Mouse (Mus musculus): ENCODE data around the gene Dennd4b. TPM values are rescaled to one million over a fixed set of nuclear protein-coding genes. Genes with fewer than 3 reads are reported as not detected.
A peak's percentile ranks its signal among the peaks of the same experiment; 100 is the strongest.

Gene Dennd4b
- polyA plus RNA-seq, 1 experiment = 6.6 TPM

- H3K4me2 ChIP-seq (ENCODE audit: low read depth) = no peak overlapping the region
- no peaks in the 10 kb centered on the region for H3K79me2 ChIP-seq (ENCODE audit: control insufficient read depth, insufficient read depth)
- H3ac ChIP-seq (ENCODE audit: control insufficient read depth, insufficient read length) = no peak overlapping the region
- no peak for TF ChIP-seq POLR2AphosphoS2 (IDR thresholded peaks at IDR 0.05; ENCODE audit: insufficient read length, low read depth)
- no peak for TF ChIP-seq USF1 (IDR thresholded peaks at IDR 0.05; ENCODE audit: low read depth)
- TF ChIP-seq CEBPB (IDR thresholded peaks at IDR 0.05; ENCODE audit: insufficient read depth, poor library complexity, severe bottlenecking) = no peak
- TF ChIP-seq MYOG (IDR thresholded peaks at IDR 0.05; ENCODE audit: control insufficient read depth in 1 of 3, insufficient read depth in 1 of 3, insufficient read length in 2 of 3, low read depth in 2 of 3) = no peak
- no peak for TF ChIP-seq E2F4 (IDR thresholded peaks at IDR 0.05; ENCODE audit: insufficient read depth)
- TF ChIP-seq MAX (IDR thresholded peaks at IDR 0.05; ENCODE audit: low read depth) = no peak
- no peak for TF ChIP-seq TCF12 (IDR thresholded peaks at IDR 0.05; ENCODE audit: insufficient read depth, poor library complexity, severe bottlenecking)
- H3K27me3 ChIP-seq (ENCODE audit: control insufficient read depth, insufficient read depth, insufficient read length) = no peaks in the 10 kb centered on the region
- no peak overlapping the region for H3K4me3 ChIP-seq
- H3K36me3 ChIP-seq (ENCODE audit: control insufficient read depth, insufficient read depth) = no peaks in the 10 kb centered on the region
Observed at GRCm38 (mm10) chr3:90222455-90222854, 42.5 kb upstream of the Dennd4b start.

GRCm38 (mm10) chr3:90222941-90223340, 42.0 kb upstream of the Dennd4b start:
- Histone ChIP-seq H3K36me3 (ENCODE audit: control insufficient read depth, insufficient read depth) (no peaks in the 10 kb centered on the region), H3K4me2 (ENCODE audit: low read depth) (no peak overlapping the region), H3ac (ENCODE audit: control insufficient read depth, insufficient read length) (no peak overlapping the region), H3K27me3 (ENCODE audit: control insufficient read depth, insufficient read depth, insufficient read length) (no peaks in the 10 kb centered on the region), H3K4me3 (no peak overlapping the region), H3K79me2 (ENCODE audit: control insufficient read depth, insufficient read depth) (no peaks in the 10 kb centered on the region)
- TF ChIP-seq POLR2AphosphoS2 (IDR thresholded peaks at IDR 0.05; ENCODE audit: insufficient read length, low read depth) (no peak), MYOD1 (IDR thresholded peaks at IDR 0.05; ENCODE audit: control insufficient read depth in 1 of 3, insufficient read length in 2 of 3, low read depth in 2 of 3) (no peak), CEBPB (IDR thresholded peaks at IDR 0.05; ENCODE audit: insufficient read depth, poor library complexity, severe bottlenecking) (no peak)

GRCm38 (mm10) chr3:90224331-90224730, 40.7 kb upstream of the Dennd4b start:
- Histone ChIP-seq H3K79me2 (ENCODE audit: control insufficient read depth, insufficient read depth) (no peaks in the 10 kb centered on the region), H3K36me3 (ENCODE audit: control insufficient read depth, insufficient read depth) (no peaks in the 10 kb centered on the region), H3K27me3 (ENCODE audit: control insufficient read depth, insufficient read depth, insufficient read length) (no peaks in the 10 kb centered on the region), H3K4me3 (no peak overlapping the region), H3K4me2 (ENCODE audit: low read depth) (no peak overlapping the region), H3ac (ENCODE audit: control insufficient read depth, insufficient read length) (no peak overlapping the region)
- TF ChIP-seq E2F4 (IDR thresholded peaks at IDR 0.05; ENCODE audit: insufficient read depth) (no peak), CEBPB (IDR thresholded peaks at IDR 0.05; ENCODE audit: insufficient read depth, poor library complexity, severe bottlenecking) (no peak), TCF3 (IDR thresholded peaks at IDR 0.05; ENCODE audit: insufficient read length, low read depth) (no peak), SRF (IDR thresholded peaks at IDR 0.05; ENCODE audit: control insufficient read depth, insufficient read length, low read depth) (no peak), USF1 (IDR thresholded peaks at IDR 0.05; ENCODE audit: low read depth) (no peak), TCF12 (IDR thresholded peaks at IDR 0.05; ENCODE audit: insufficient read depth, poor library complexity, severe bottlenecking) (no peak)

- Histone ChIP-seq H3K4me2 (ENCODE audit: low read depth) (peak overlapping the region; percentile 87), H3K79me2 (ENCODE audit: control insufficient read depth, insufficient read depth) (peaks cover 8% of the 10 kb centered on the region), H3K36me3 (ENCODE audit: control insufficient read depth, insufficient read depth) (peaks cover 15% of the 10 kb centered on the region), H3K4me3 (peak overlapping the region; percentile 92), H3ac (ENCODE audit: control insufficient read depth, insufficient read length) (peak overlapping the region; percentile 3), H3K27me3 (ENCODE audit: control insufficient read depth, insufficient read depth, insufficient read length) (no peaks in the 10 kb centered on the region)
- TF ChIP-seq SRF (IDR thresholded peaks at IDR 0.05; ENCODE audit: control insufficient read depth, insufficient read length, low read depth) = no peak
- TF ChIP-seq TCF12 (IDR thresholded peaks at IDR 0.05; ENCODE audit: insufficient read depth, poor library complexity, severe bottlenecking) = no peak
- TF ChIP-seq TCF3 (IDR thresholded peaks at IDR 0.05; ENCODE audit: insufficient read length, low read depth) = no peak
Observed at GRCm38 (mm10) chr3:90231075-90231474, 33.9 kb upstream of the Dennd4b start.

- Histone ChIP-seq H3K36me3 (ENCODE audit: control insufficient read depth, insufficient read depth) (peaks cover 15% of the 10 kb centered on the region), H3K4me2 (ENCODE audit: low read depth) (peak within 1 kb of the TSS; percentile 87), H3K4me3 (peak within 1 kb of the TSS; percentile 92), H3ac (ENCODE audit: control insufficient read depth, insufficient read length) (peak within 1 kb of the TSS; percentile 3), H3K27me3 (ENCODE audit: control insufficient read depth, insufficient read depth, insufficient read length) (no peaks in the 10 kb centered on the region), H3K79me2 (ENCODE audit: control insufficient read depth, insufficient read depth) (peaks cover 8% of the 10 kb centered on the region)
- TF ChIP-seq MYOD1 (IDR thresholded peaks at IDR 0.05; ENCODE audit: control insufficient read depth in 1 of 3, insufficient read length in 2 of 3, low read depth in 2 of 3) (peak; percentile 8 to 90 (median 87)), CEBPB (IDR thresholded peaks at IDR 0.05; ENCODE audit: insufficient read depth, poor library complexity, severe bottlenecking) (no peak), MYOG (IDR thresholded peaks at IDR 0.05; ENCODE audit: control insufficient read depth in 1 of 3, insufficient read depth in 1 of 3, insufficient read length in 2 of 3, low read depth in 2 of 3) (peak in 2 of 3 experiments; percentile 79 to 80), USF1 (IDR thresholded peaks at IDR 0.05; ENCODE audit: low read depth) (peak; percentile 87), POLR2AphosphoS2 (IDR thresholded peaks at IDR 0.05; ENCODE audit: insufficient read length, low read depth) (peak; percentile 92), TCF12 (IDR thresholded peaks at IDR 0.05; ENCODE audit: insufficient read depth, poor library complexity, severe bottlenecking) (no peak), TCF3 (IDR thresholded peaks at IDR 0.05; ENCODE audit: insufficient read length, low read depth) (no peak), POLR2A (IDR thresholded peaks at IDR 0.05; ENCODE audit: insufficient read length, low read depth) (peak; percentile 96), SRF (IDR thresholded peaks at IDR 0.05; ENCODE audit: control insufficient read depth, insufficient read length, low read depth) (no peak)
Observed at GRCm38 (mm10) chr3:90231507-90232333, 33.3 kb upstream of the Dennd4b start, which contains the start of gene Jtb. Jtb (plus strand) TSS chr3:90231597.

Data from myocyte (in vitro differentiated cells).